Mouse (Mus musculus): ENCODE results near the gene Hnrnpu. TPM values are rescaled to one million over a fixed set of nuclear protein-coding genes. Genes with fewer than 3 reads are reported as not detected.

Gene Hnrnpu
- polyA plus RNA-seq, 1 experiment from 2014 or later = 313 TPM

DNA sequence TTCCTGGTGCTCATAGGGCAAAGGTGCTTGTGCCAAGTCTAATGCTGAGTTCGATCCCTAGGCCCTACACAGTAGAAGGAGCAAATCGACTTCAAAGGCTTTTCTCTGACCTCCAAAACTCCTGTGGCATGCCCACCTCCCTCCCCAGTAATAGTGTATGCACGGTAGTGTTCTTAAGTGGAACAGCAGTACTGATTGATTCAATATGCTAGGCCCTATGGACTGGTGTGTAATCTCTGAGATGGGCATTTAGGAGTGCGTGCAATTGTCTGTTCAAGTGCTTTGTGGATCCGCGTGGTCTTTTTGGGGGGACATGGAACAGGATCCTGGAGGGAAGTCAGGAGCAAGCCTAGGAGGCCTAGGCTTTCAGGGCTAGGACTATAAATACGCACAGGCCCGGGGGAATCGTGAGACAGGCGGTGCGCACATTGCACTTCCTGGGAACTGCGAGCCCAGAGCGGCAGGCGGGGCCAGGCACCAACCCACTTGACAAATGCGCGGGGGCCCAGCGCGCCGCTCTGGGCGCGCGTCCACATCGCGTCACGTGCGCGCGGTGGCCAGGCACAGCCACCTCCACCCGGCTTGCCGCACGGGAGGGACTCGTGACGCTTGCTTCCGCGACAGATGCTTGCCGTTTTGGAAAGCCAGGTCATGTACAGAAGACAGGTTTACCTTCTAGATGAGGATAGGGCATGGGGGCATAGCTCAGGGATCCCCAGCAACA is 31.1 kb upstream of the Hnrnpu start:
- ATAC-seq (ENCODE audit: low FRiP score) = peak; percentile 95
- Histone ChIP-seq H3K4me2 (replicated peaks) (peak overlapping the region; percentile 77), H3K9ac (peak overlapping the region; percentile 71), H3K27me3 (ENCODE audit: control insufficient read depth, insufficient read depth, low read length) (no peaks in the 10 kb centered on the region), H3K9me3 (ENCODE audit: control insufficient read depth, low read length) (no peaks in the 10 kb centered on the region), H3K36me3 (replicated peaks; ENCODE audit: control insufficient read depth, insufficient read depth) (no peaks in the 10 kb centered on the region), H3K27ac (peak overlapping the region; percentile 85), H3K4me3 (replicated peaks; ENCODE audit: low read length) (peak overlapping the region; percentile 38), H3K4me1 (replicated peaks; ENCODE audit: control insufficient read depth, insufficient read depth, low read length) (peaks cover 13% of the 10 kb centered on the region)
- WGBS = 3% methylated on average over 36 of the region's 36 CpGs
- peak; percentile 89 for DNase-seq (ENCODE audit: low spot score)

- Histone ChIP-seq H3K9me3 (ENCODE audit: control insufficient read depth, low read length) (no peaks in the 10 kb centered on the region), H3K4me3 (replicated peaks; ENCODE audit: low read length) (no peak overlapping the region), H3K27me3 (ENCODE audit: control insufficient read depth, insufficient read depth, low read length) (no peaks in the 10 kb centered on the region), H3K36me3 (replicated peaks; ENCODE audit: control insufficient read depth, insufficient read depth) (no peaks in the 10 kb centered on the region), H3K4me1 (replicated peaks; ENCODE audit: control insufficient read depth, insufficient read depth, low read length) (peaks cover 13% of the 10 kb centered on the region), H3K4me2 (replicated peaks) (peak overlapping the region; percentile 77; the same call in 1 of the 2 replicates), H3K27ac (peak overlapping the region; percentile 85; the same call in 1 of the 2 replicates), H3K9ac (peak overlapping the region; percentile 71; the same call in 1 of the 2 replicates)
- ATAC-seq (ENCODE audit: low FRiP score) (no peak), DNase-seq (ENCODE audit: low spot score) (no peak)
- 69% methylated on average over 6 of the region's 6 CpGs for WGBS
Observed at GRCm38 (mm10) chr1:178368121-178368520, 30.5 kb upstream of the Hnrnpu start.

DNA sequence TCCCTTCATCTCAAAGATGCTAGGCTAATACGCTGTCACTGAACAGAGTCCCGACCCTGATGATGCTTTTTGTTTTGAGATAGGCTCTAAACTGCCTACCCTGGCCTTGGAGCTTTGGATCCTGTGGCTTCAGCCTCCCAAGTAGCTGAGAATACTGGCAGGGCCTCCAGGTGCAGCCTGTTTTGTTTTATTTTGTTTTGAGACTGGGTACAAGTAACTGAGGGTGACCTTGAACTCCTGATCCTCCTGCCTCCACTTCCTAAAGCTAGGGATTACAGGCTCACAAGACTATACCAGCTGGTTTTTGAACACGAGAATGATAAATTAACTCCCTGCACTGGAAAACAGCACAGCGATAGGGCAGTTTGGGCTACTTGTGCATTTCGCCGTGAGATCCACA is 27.6 kb upstream of the Hnrnpu start:
- H3K4me1 ChIP-seq (replicated peaks; ENCODE audit: control insufficient read depth, insufficient read depth, low read length) = peaks cover 13% of the 10 kb centered on the region
- no peak for DNase-seq (ENCODE audit: low spot score)

DNA sequence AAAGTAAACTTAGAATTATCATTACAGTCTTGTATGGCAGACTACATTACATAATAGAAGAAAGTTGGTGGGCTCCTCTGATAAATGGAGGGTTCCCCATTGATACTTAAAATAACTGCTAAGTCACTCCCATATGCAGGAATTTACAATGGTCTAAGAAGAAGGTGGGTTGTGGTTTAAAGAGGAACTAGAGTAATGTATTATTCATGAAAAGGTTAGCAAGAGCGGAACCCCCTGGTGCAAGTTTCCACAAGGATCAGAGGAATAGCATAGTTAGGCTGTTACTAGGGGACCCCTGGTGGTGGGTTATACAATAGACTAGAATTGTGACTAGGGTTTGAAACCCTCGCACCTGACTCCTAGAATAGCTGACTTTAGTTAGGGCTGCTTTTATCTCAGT is 23.1 kb upstream of the Hnrnpu start:
- no peak for ATAC-seq (ENCODE audit: low FRiP score)
- DNase-seq (ENCODE audit: low spot score) = no peak
- WGBS = 51% methylated on average over 2 of the region's 2 CpGs
- H3K36me3 ChIP-seq (replicated peaks; ENCODE audit: control insufficient read depth, insufficient read depth) = no peaks in the 10 kb centered on the region
- H3K27me3 ChIP-seq (ENCODE audit: control insufficient read depth, insufficient read depth, low read length) = no peaks in the 10 kb centered on the region
- no peaks in the 10 kb centered on the region for H3K4me1 ChIP-seq (replicated peaks; ENCODE audit: control insufficient read depth, insufficient read depth, low read length)
- no peak overlapping the region for H3K9ac ChIP-seq
- H3K4me3 ChIP-seq (replicated peaks; ENCODE audit: low read length) = no peak overlapping the region
- H3K9me3 ChIP-seq (ENCODE audit: control insufficient read depth, low read length) = no peaks in the 10 kb centered on the region
- no peak overlapping the region for H3K27ac ChIP-seq
- H3K4me2 ChIP-seq (replicated peaks) = no peak overlapping the region

More for the DNA sequence above, 27.6 kb upstream of the Hnrnpu start:
- no peaks in the 10 kb centered on the region for H3K36me3 ChIP-seq (replicated peaks; ENCODE audit: control insufficient read depth, insufficient read depth)
- H3K4me2 ChIP-seq (replicated peaks) = no peak overlapping the region
- no peak for ATAC-seq (ENCODE audit: low FRiP score)
- H3K9ac ChIP-seq = no peak overlapping the region
- H3K27me3 ChIP-seq (ENCODE audit: control insufficient read depth, insufficient read depth, low read length) = no peaks in the 10 kb centered on the region
- no peak overlapping the region for H3K4me3 ChIP-seq (replicated peaks; ENCODE audit: low read length)
- no peak overlapping the region for H3K27ac ChIP-seq
- 86% methylated on average over 6 of the region's 6 CpGs for WGBS
- no peaks in the 10 kb centered on the region for H3K9me3 ChIP-seq (ENCODE audit: control insufficient read depth, low read length)

- Histone ChIP-seq H3K9ac (no peak overlapping the region), H3K27me3 (ENCODE audit: control insufficient read depth, insufficient read depth, low read length) (no peaks in the 10 kb centered on the region), H3K27ac (no peak overlapping the region), H3K4me2 (replicated peaks) (no peak overlapping the region), H3K4me3 (replicated peaks; ENCODE audit: low read length) (no peak overlapping the region), H3K36me3 (replicated peaks; ENCODE audit: control insufficient read depth, insufficient read depth) (no peaks in the 10 kb centered on the region), H3K9me3 (ENCODE audit: control insufficient read depth, low read length) (no peaks in the 10 kb centered on the region), H3K4me1 (replicated peaks; ENCODE audit: control insufficient read depth, insufficient read depth, low read length) (no peaks in the 10 kb centered on the region)
- no peak for ATAC-seq (ENCODE audit: low FRiP score)
- DNase-seq (ENCODE audit: low spot score) = no peak
- WGBS = 84% methylated on average over 11 of the region's 11 CpGs
Observed at GRCm38 (mm10) chr1:178360264-178360663, 22.7 kb upstream of the Hnrnpu start.

DNA sequence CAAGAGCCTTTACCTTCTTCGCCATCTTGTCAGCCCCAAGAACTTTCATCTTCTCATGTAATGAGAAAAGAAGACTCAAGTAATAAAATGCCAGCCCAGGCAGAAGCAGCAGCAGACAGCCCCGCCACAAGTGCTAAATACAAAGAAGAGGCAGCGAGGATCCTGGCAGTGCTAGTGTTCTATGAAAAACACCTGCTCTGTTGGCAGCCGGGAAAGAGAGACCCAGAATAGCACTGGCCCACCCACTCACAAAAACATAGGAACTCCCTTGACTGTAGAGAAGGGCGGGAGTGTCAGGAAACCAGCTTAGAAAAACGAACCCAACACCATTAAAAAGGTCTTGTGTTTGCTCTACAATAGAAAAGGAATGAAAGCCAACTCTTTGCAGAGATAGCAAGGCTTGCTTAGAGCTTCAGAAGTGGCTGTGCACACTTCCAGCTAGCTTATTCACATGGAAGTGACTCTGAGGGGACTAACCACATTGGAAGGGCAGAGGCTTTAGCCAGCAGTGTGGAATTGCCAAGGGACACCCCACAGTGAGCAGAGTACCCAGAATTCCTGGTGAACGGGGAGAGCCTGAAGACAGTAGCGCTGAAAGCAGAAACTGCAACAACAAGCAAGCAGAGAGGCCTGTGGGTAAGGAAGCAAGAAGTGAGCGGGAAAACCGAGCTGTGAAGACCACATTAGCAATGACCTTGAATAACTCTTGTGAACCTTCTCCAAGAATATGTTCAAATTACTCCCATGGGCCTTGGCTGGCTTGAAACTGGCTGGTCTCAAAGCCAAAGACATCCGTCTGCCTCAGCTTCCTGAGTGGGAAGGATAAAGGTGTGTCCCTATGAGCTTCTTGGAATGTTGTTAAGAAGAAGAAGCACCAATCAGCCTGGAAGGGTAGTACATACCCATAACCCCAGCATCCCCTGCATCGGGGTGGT is 20.4 kb upstream of the Hnrnpu start:
- no peak for DNase-seq (ENCODE audit: low spot score)
- no peak overlapping the region for H3K4me2 ChIP-seq (replicated peaks)
- no peak for ATAC-seq (ENCODE audit: low FRiP score)

GRCm38 (mm10) chr1:178354576-178354975 is 17.0 kb upstream of the Hnrnpu start:
- Histone ChIP-seq H3K4me2 (replicated peaks) (no peak overlapping the region), H3K9me3 (ENCODE audit: control insufficient read depth, low read length) (no peaks in the 10 kb centered on the region), H3K27me3 (ENCODE audit: control insufficient read depth, insufficient read depth, low read length) (no peaks in the 10 kb centered on the region), H3K9ac (no peak overlapping the region), H3K36me3 (replicated peaks; ENCODE audit: control insufficient read depth, insufficient read depth) (no peaks in the 10 kb centered on the region), H3K4me3 (replicated peaks; ENCODE audit: low read length) (no peak overlapping the region), H3K4me1 (replicated peaks; ENCODE audit: control insufficient read depth, insufficient read depth, low read length) (no peaks in the 10 kb centered on the region), H3K27ac (no peak overlapping the region)
- ATAC-seq (ENCODE audit: low FRiP score) (no peak), DNase-seq (ENCODE audit: low spot score) (no peak)
- 66% methylated on average over 3 of the region's 3 CpGs for WGBS

More for the DNA sequence above, 20.4 kb upstream of the Hnrnpu start:
- no peak overlapping the region for H3K4me3 ChIP-seq (replicated peaks; ENCODE audit: low read length)
- no peak overlapping the region for H3K9ac ChIP-seq
- H3K36me3 ChIP-seq (replicated peaks; ENCODE audit: control insufficient read depth, insufficient read depth) = no peaks in the 10 kb centered on the region
- H3K27me3 ChIP-seq (ENCODE audit: control insufficient read depth, insufficient read depth, low read length) = no peaks in the 10 kb centered on the region
- H3K4me1 ChIP-seq (replicated peaks; ENCODE audit: control insufficient read depth, insufficient read depth, low read length) = no peaks in the 10 kb centered on the region
- no peak overlapping the region for H3K27ac ChIP-seq
- H3K9me3 ChIP-seq (ENCODE audit: control insufficient read depth, low read length) = no peaks in the 10 kb centered on the region
- 73% methylated on average over 12 of the region's 12 CpGs for WGBS

GRCm38 (mm10) chr1:178351643-178352042 is 14.0 kb upstream of the Hnrnpu start:
- Histone ChIP-seq H3K36me3 (replicated peaks; ENCODE audit: control insufficient read depth, insufficient read depth) (no peaks in the 10 kb centered on the region), H3K9me3 (ENCODE audit: control insufficient read depth, low read length) (no peaks in the 10 kb centered on the region), H3K27ac (no peak overlapping the region), H3K4me2 (replicated peaks) (no peak overlapping the region), H3K4me1 (replicated peaks; ENCODE audit: control insufficient read depth, insufficient read depth, low read length) (no peaks in the 10 kb centered on the region), H3K9ac (no peak overlapping the region), H3K27me3 (ENCODE audit: control insufficient read depth, insufficient read depth, low read length) (no peaks in the 10 kb centered on the region), H3K4me3 (replicated peaks; ENCODE audit: low read length) (no peak overlapping the region)
- DNase-seq (ENCODE audit: low spot score) (no peak), ATAC-seq (ENCODE audit: low FRiP score) (no peak)

- Histone ChIP-seq H3K9me3 (ENCODE audit: control insufficient read depth, low read length) (no peaks in the 10 kb centered on the region), H3K9ac (no peak overlapping the region), H3K27ac (no peak overlapping the region), H3K4me2 (replicated peaks) (no peak overlapping the region), H3K4me1 (replicated peaks; ENCODE audit: control insufficient read depth, insufficient read depth, low read length) (no peaks in the 10 kb centered on the region), H3K27me3 (ENCODE audit: control insufficient read depth, insufficient read depth, low read length) (no peaks in the 10 kb centered on the region), H3K4me3 (replicated peaks; ENCODE audit: low read length) (no peak overlapping the region), H3K36me3 (replicated peaks; ENCODE audit: control insufficient read depth, insufficient read depth) (no peaks in the 10 kb centered on the region)
- no peak for DNase-seq (ENCODE audit: low spot score)
- ATAC-seq (ENCODE audit: low FRiP score) = no peak
- WGBS = 95% methylated on average over 2 of the region's 2 CpGs
Observed at GRCm38 (mm10) chr1:178350792-178351191, 13.2 kb upstream of the Hnrnpu start.
